Mouse (Mus musculus) hindbrain, postnatal 0 days (tissue): Measurements from ENCODE around the gene 9930022D16Rik. TPM values are rescaled to one million over a fixed set of nuclear protein-coding genes. Genes with fewer than 3 reads are reported as not detected.

Source experiments
- ATAC-seq: fragments of 200-750 bp; cut with Nextera tagmentation; 2 replicates; pipeline ENCODE4 v1.8.0; 2017; ENCODE audit warnings: mild to moderate bottlenecking, moderate TSS enrichment, moderate library complexity
- DNase-seq: peaks from one replicate; pipeline ENCODE4 v3.0.0-alpha.2; 2015; ENCODE audit warnings: low spot score
- H3K27ac ChIP-seq: fragments of 300-500 bp; sonication (generic); 2 replicates; pipeline ENCODE4 v1.5.1; 2014; ENCODE audit warnings: mild to moderate bottlenecking
- H3K27me3 ChIP-seq: fragments of 300-500 bp; sonication (generic); 2 replicates; pipeline ENCODE4 v1.6.1; 2014; ENCODE audit warnings: low read length, mixed read lengths; ENCODE audit not compliant: insufficient read depth
- H3K36me3 ChIP-seq: fragments of 300-500 bp; sonication (generic); 2 replicates; pipeline ENCODE4 v1.6.1; 2014; ENCODE audit warnings: low read length, mixed read lengths; ENCODE audit not compliant: insufficient read depth
- H3K4me1 ChIP-seq: fragments of 300-500 bp; sonication (generic); 2 replicates; pipeline ENCODE4 v1.6.1; 2014; ENCODE audit warnings: antibody characterized with exemption, low read length, mixed read lengths; ENCODE audit not compliant: insufficient read depth
- H3K4me2 ChIP-seq: fragments of 300-500 bp; sonication (generic); 2 replicates; pipeline ENCODE4 v1.6.1; 2014; ENCODE audit warnings: low read depth, mild to moderate bottlenecking, low read length, moderate library complexity, mixed read lengths
- H3K4me3 ChIP-seq: fragments of 300-500 bp; sonication (generic); 2 replicates; pipeline ENCODE4 v1.5.1; 2014; ENCODE audit warnings: low read length
- H3K9ac ChIP-seq: fragments of 300-500 bp; sonication (generic); replicated peaks from 2 replicates; pipeline ENCODE4 v1.6.1; 2014; ENCODE audit warnings: mild to moderate bottlenecking, low read length, moderate library complexity, mixed read lengths
- H3K9me3 ChIP-seq: fragments of 300-500 bp; sonication (generic); 2 replicates; pipeline ENCODE4 v1.6.1; 2016; ENCODE audit warnings: low read length, mixed read lengths
- CTCF ChIP-seq: IDR thresholded peaks from 2 replicates; pipeline ENCODE4 v1.5.1; 2016; ENCODE audit warnings: antibody characterized with exemption, control low read depth, low read depth
- WGBS: fragments of 180-500 bp; shearing (Covaris S2); extraction: QIAGEN DNeasy Blood & Tissue Kit; methylation state at CpG from one replicate; pipeline ENCODE4 v1.1.7; 2014; 5-methylcytosine and 5-hydroxymethylcytosine counted together
- polyA plus RNA-seq: library from polyadenylated mRNA; unstranded; fragments of >200 nt; fragmentation: Nextera tagmentation; extraction: Ambion mirVana; gene quantifications from 2 replicates; pipeline ENCODE4 v1.2.1, GENCODE M21; 2015
- total RNA-seq: library from RNA; depleted of rRNA; stranded (reverse); fragments of >200 nt; gene quantifications from 2 replicates; pipeline ENCODE4 v1.2.3, GENCODE M21; 2014

The 9930022D16Rik gene
- total and polyA plus RNA-seq, 2 experiments from 2014 or later: not detected

- Histone ChIP-seq H3K9ac (no peak overlapping the region), H3K36me3 (no peaks in the 10 kb centered on the region), H3K27me3 (no peaks in the 10 kb centered on the region), H3K4me3 (no peak overlapping the region), H3K4me1 (peaks cover 4% of the 10 kb centered on the region; the same call in 1 of the 2 replicates), H3K27ac (no peak overlapping the region), H3K9me3 (no peaks in the 10 kb centered on the region), H3K4me2 (no peak overlapping the region)
- 96% methylated on average over 4 of the region's 4 CpGs for WGBS
- ATAC-seq (no peak), DNase-seq (no peak)
- no peak for TF ChIP-seq CTCF
Observed at GRCm38 (mm10) chr11:109422263-109422662, 8.5 kb downstream of the 9930022D16Rik start.

- no peak for TF ChIP-seq CTCF
- Histone ChIP-seq H3K27ac (no peak overlapping the region), H3K4me3 (no peak overlapping the region), H3K36me3 (no peaks in the 10 kb centered on the region), H3K4me2 (no peak overlapping the region), H3K9ac (no peak overlapping the region), H3K4me1 (peaks cover 4% of the 10 kb centered on the region; the same call in 1 of the 2 replicates), H3K9me3 (no peaks in the 10 kb centered on the region), H3K27me3 (no peaks in the 10 kb centered on the region)
- 69% methylated on average over 1 of the region's 1 CpGs for WGBS
- DNase-seq (no peak), ATAC-seq (no peak)
Observed at GRCm38 (mm10) chr11:109423294-109423693, 9.6 kb downstream of the 9930022D16Rik start.

GRCm38 (mm10) chr11:109425392-109426271 is 11.9 kb downstream of the 9930022D16Rik start, which contains the start of gene Amz2:
Amz2 (plus strand) TSS chr11:109425946.
- ATAC-seq (peak; percentile 96), DNase-seq (peak; percentile 99)
- H3K4me2 ChIP-seq: peak within 1 kb of the TSS; percentile 75
- no peaks in the 10 kb centered on the region for H3K27me3 ChIP-seq
- H3K9ac ChIP-seq: peak within 1 kb of the TSS; percentile 74
- H3K4me3 ChIP-seq: peak within 1 kb of the TSS; percentile 65
- H3K27ac ChIP-seq: peak within 1 kb of the TSS; percentile 86
- no peaks in the 10 kb centered on the region for H3K9me3 ChIP-seq
- peak; percentile 81 for TF ChIP-seq CTCF
- H3K36me3 ChIP-seq: peaks cover 9% of the 10 kb centered on the region; the same call in 1 of the 2 replicates
- peaks cover 4% of the 10 kb centered on the region; the same call in 1 of the 2 replicates for H3K4me1 ChIP-seq
- under 1% methylated on average over 64 of the region's 65 CpGs for WGBS

GRCm38 (mm10) chr11:109426272-109426586 is 12.5 kb downstream of the 9930022D16Rik start:
- Histone ChIP-seq H3K4me1 (peaks cover 4% of the 10 kb centered on the region; the same call in 1 of the 2 replicates), H3K4me2 (peak overlapping the region; percentile 75), H3K9ac (peak overlapping the region; percentile 74), H3K27ac (peak overlapping the region; percentile 86), H3K4me3 (peak overlapping the region; percentile 65), H3K9me3 (no peaks in the 10 kb centered on the region), H3K27me3 (no peaks in the 10 kb centered on the region), H3K36me3 (peaks cover 9% of the 10 kb centered on the region; the same call in 1 of the 2 replicates)
- 0% methylated on average over 11 of the region's 11 CpGs for WGBS
- no peak for TF ChIP-seq CTCF
- DNase-seq (no peak), ATAC-seq (no peak)

GRCm38 (mm10) chr11:109427353-109427752 is 13.6 kb downstream of the 9930022D16Rik start:
- Histone ChIP-seq H3K4me3 (no peak overlapping the region), H3K4me2 (peak overlapping the region; percentile 75; the same call in 1 of the 2 replicates), H3K36me3 (peaks cover 9% of the 10 kb centered on the region; the same call in 1 of the 2 replicates), H3K9ac (no peak overlapping the region), H3K27me3 (no peaks in the 10 kb centered on the region), H3K9me3 (no peaks in the 10 kb centered on the region), H3K27ac (no peak overlapping the region), H3K4me1 (peaks cover 4% of the 10 kb centered on the region; the same call in 1 of the 2 replicates)
- WGBS: over 99% methylated on average over 5 of the region's 5 CpGs
- no peak for DNase-seq
- no peak for ATAC-seq
- no peak for TF ChIP-seq CTCF

- no peak overlapping the region for H3K27ac ChIP-seq
- no peak overlapping the region for H3K4me2 ChIP-seq
- no peak for DNase-seq
- H3K4me1 ChIP-seq: no peaks in the 10 kb centered on the region
- H3K27me3 ChIP-seq: no peaks in the 10 kb centered on the region
- H3K36me3 ChIP-seq: peaks cover 32% of the 10 kb centered on the region; the same call in 1 of the 2 replicates
- H3K9me3 ChIP-seq: no peaks in the 10 kb centered on the region
- H3K4me3 ChIP-seq: no peak overlapping the region
- no peak for ATAC-seq
- 95% methylated on average over 16 of the region's 16 CpGs for WGBS
- 0 out of 2 replicates have a peak, but pooled peaks have one; percentile 2 for TF ChIP-seq CTCF
- no peak overlapping the region for H3K9ac ChIP-seq
Observed at GRCm38 (mm10) chr11:109434233-109434798, 20.6 kb downstream of the 9930022D16Rik start.
